Mouse (Mus musculus): ENCODE results near the gene Brca1.

DNA sequence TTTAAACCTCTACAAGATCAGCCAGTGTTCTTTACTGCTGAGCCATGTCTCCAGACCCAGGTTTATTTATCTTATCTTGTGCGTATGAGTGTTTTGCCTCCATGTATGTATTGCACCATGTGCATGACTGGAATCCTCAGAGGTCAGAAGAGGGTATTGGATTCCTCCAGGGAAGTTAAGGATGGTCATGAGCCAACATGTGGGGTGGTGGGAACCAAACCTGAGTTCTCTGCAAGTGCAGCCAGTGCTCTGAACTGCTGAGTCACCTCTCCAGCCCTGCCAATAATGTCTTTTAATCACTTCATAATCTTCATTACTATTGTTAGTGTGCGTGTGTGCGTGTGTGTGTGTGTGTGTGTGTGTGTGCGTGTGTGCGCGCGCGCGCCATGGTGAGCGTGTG is 100.2 kb downstream of the Brca1 start:
- TF ChIP-seq CTCF (IDR thresholded peaks at IDR 0.05; ENCODE audit: low read depth, low read length) (no peak), POLR2A (IDR thresholded peaks at IDR 0.05; ENCODE audit: borderline replicate concordance, low read depth, low read length) (no peak)
